Mouse (Mus musculus) lung, adult 2 months (tissue): ENCODE results near the gene Fhad1.

ENCODE experiments used
- CTCF ChIP-seq: fragments of 200-500 bp; IDR thresholded peaks from 2 replicates; pipeline ENCODE4 v1.5.1; 2011; ENCODE audit warnings: mild to moderate bottlenecking, low read length, control low read depth; ENCODE audit not compliant: insufficient read depth
- POLR2A ChIP-seq: fragments of 200-500 bp; IDR thresholded peaks from 2 replicates; pipeline ENCODE4 v1.6.1; 2011; ENCODE audit warnings: low read depth, mild to moderate bottlenecking, control low read depth, low read length, borderline replicate concordance; ENCODE audit errors: extremely low read depth

- no peak for TF ChIP-seq POLR2A
- no peak for TF ChIP-seq CTCF
These were observed 129.4 kb downstream of the Fhad1 start for GRCm38 (mm10) chr4:141885451-141885850.
